ENCODE assay signal across 9 mouse cellular contexts in genomic region chr9:28402770-28403650, GRCm38 (mm10).
A peak's percentile ranks its signal among the peaks of the same experiment; 100 is the strongest.
DNase-seq lines count a peak whose midpoint lies in the region; ATAC-seq lines count a peak whose summit lies in the region.
"Had no signal": no experiment of that assay in that cellular context is flagged by ENCODE, and none has a peak within 500 bp of the region (broad histone marks: within the 10 kb centered on the region; RNA-seq: fewer than 3 reads in every experiment).

No protein-coding gene starts in this region.

- H3K27me3 ChIP-seq in kidney, embryonic 15.5 days = peaks cover 55% of the 10 kb centered on the region
- H3K27me3 ChIP-seq in forebrain, embryonic 13.5 days = peaks cover 10% of the 10 kb centered on the region; the same call in 1 of the 2 replicates
- no peaks in the 10 kb centered on the region for H3K27me3 ChIP-seq in hindbrain, embryonic 15.5 days
- peaks cover 30% of the 10 kb centered on the region for H3K27me3 ChIP-seq in liver, embryonic 11.5 days (replicated peaks; ENCODE audit: control insufficient read depth, insufficient read depth, low read length)
- H3K27me3 ChIP-seq: CH12.LX had no signal

- H3K36me3 ChIP-seq in kidney, embryonic 15.5 days = no peaks in the 10 kb centered on the region
- no peaks in the 10 kb centered on the region for H3K36me3 ChIP-seq in forebrain, embryonic 13.5 days (ENCODE audit: poor library complexity, severe bottlenecking)
- H3K36me3 ChIP-seq in hindbrain, embryonic 15.5 days = no peaks in the 10 kb centered on the region
- no peaks in the 10 kb centered on the region for H3K36me3 ChIP-seq in liver, embryonic 11.5 days (ENCODE audit: control insufficient read depth, insufficient read depth, low read length)

- peak overlapping the region; percentile 99 for H3K4me2 ChIP-seq in kidney, embryonic 15.5 days
- H3K4me2 ChIP-seq in forebrain, embryonic 13.5 days = peak overlapping the region; percentile 99
- peak overlapping the region; percentile 97 for H3K4me2 ChIP-seq in hindbrain, embryonic 15.5 days
- peak overlapping the region; percentile 68 for H3K4me2 ChIP-seq in liver, embryonic 11.5 days

- H3K9ac ChIP-seq in kidney, embryonic 15.5 days = peak overlapping the region; percentile 42; the same call in 1 of the 2 replicates
- H3K9ac ChIP-seq in forebrain, embryonic 13.5 days = peak overlapping the region; percentile 72
- peak overlapping the region; percentile 51 for H3K9ac ChIP-seq in hindbrain, embryonic 15.5 days
- H3K9ac ChIP-seq in liver, embryonic 11.5 days (ENCODE audit: low read depth, low read length) = no peak overlapping the region

- no peaks in the 10 kb centered on the region for H3K9me3 ChIP-seq in kidney, embryonic 15.5 days (replicated peaks)
- H3K9me3 ChIP-seq in forebrain, embryonic 13.5 days (replicated peaks) = no peaks in the 10 kb centered on the region
- H3K9me3 ChIP-seq in hindbrain, embryonic 15.5 days = no peaks in the 10 kb centered on the region
- H3K9me3 ChIP-seq in liver, embryonic 11.5 days (ENCODE audit: control insufficient read depth, low read length) = no peaks in the 10 kb centered on the region

- H3K27ac ChIP-seq in kidney, embryonic 15.5 days = no peak overlapping the region
- H3K27ac ChIP-seq in forebrain, embryonic 13.5 days = no peak overlapping the region
- peak overlapping the region; percentile 66 for H3K27ac ChIP-seq in hindbrain, embryonic 15.5 days (replicated peaks)
- H3K27ac ChIP-seq in liver, embryonic 11.5 days (ENCODE audit: low read depth, low read length) = no peak overlapping the region

- peak; percentile 84 for ATAC-seq in kidney, embryonic 15.5 days (replicated peaks; ENCODE audit: low FRiP score)
- ATAC-seq in cerebellum, adult (ENCODE audit: insufficient number of reproducible peaks, low FRiP score, low TSS enrichment) = peak; percentile 65
- ATAC-seq in forebrain, embryonic 13.5 days = peak; percentile 84
- peak; percentile 89 for ATAC-seq in hindbrain, embryonic 15.5 days (ENCODE audit: low FRiP score, low read depth)
- ATAC-seq in liver, embryonic 11.5 days (replicated peaks; ENCODE audit: low FRiP score) = no peak

- DNase-seq in kidney, adult 11 months = no peak
- DNase-seq in liver, embryonic 11.5 days (ENCODE audit: low spot score) = peak; percentile 34
- peak; percentile 71 to 72 for DNase-seq in right cerebral cortex, adult 2 months (ENCODE audit: low spot score in 2 of 2)
- no peak for DNase-seq in urinary bladder, postnatal 14 days (ENCODE audit: low spot score)

- WGBS in kidney, embryonic 15.5 days = 2% methylated on average over 56 of the region's 56 CpGs
- 1% methylated on average over 48 of the region's 56 CpGs for WGBS in forebrain, embryonic 13.5 days
- 2% methylated on average over 39 of the region's 56 CpGs for WGBS in hindbrain, embryonic 15.5 days
- WGBS in liver, embryonic 11.5 days = 2% methylated on average over 53 of the region's 56 CpGs

- peak overlapping the region; percentile 61 for H3K4me3 ChIP-seq in kidney, embryonic 15.5 days (replicated peaks)
- H3K4me3 ChIP-seq in forebrain, embryonic 13.5 days = peak overlapping the region; percentile 61
- peak overlapping the region; percentile 58 for H3K4me3 ChIP-seq in hindbrain, embryonic 15.5 days
- H3K4me3 ChIP-seq in liver, embryonic 11.5 days (ENCODE audit: low read depth, low read length) = peak overlapping the region; percentile 46

- peaks cover 16% of the 10 kb centered on the region for H3K4me1 ChIP-seq in kidney, embryonic 15.5 days
- peaks cover 19% of the 10 kb centered on the region for H3K4me1 ChIP-seq in forebrain, embryonic 13.5 days
- peaks cover 34% of the 10 kb centered on the region for H3K4me1 ChIP-seq in hindbrain, embryonic 15.5 days (replicated peaks)
- no peaks in the 10 kb centered on the region for H3K4me1 ChIP-seq in liver, embryonic 11.5 days (replicated peaks; ENCODE audit: control insufficient read depth, insufficient read depth, low read length)

Comparison
In these comparisons a context has a peak if more than half of its experiments do, and no peak if none do; other contexts are left out.
1. DNase-seq: peak in liver, embryonic 11.5 days (single experiment) and right cerebral cortex, adult 2 months (2 of 2); none in kidney, adult 11 months (single experiment) and urinary bladder, postnatal 14 days (single experiment).
2. Peak in every context shown above with its lines, with median percentiles within 50 percentile points of each other: H3K4me2 ChIP-seq and H3K4me3 ChIP-seq.